Mouse (Mus musculus): ENCODE data around the gene P2rx4. TPM values are rescaled to one million over a fixed set of nuclear protein-coding genes. Genes with fewer than 3 reads are reported as not detected.
A peak's percentile ranks its signal among the peaks of the same experiment; 100 is the strongest.

P2rx4 gene
- polyA plus RNA-seq, 1 experiment from 2014 or later = 9.8 TPM

- WGBS = 92% methylated on average over 7 of the region's 7 CpGs
- Histone ChIP-seq H3K36me3 (no peaks in the 10 kb centered on the region), H3K9me3 (no peaks in the 10 kb centered on the region), H3K4me2 (replicated peaks) (no peak overlapping the region), H3K9ac (replicated peaks) (no peak overlapping the region), H3K4me1 (peaks cover 15% of the 10 kb centered on the region), H3K27me3 (no peaks in the 10 kb centered on the region), H3K4me3 (no peak overlapping the region), H3K27ac (replicated peaks) (no peak overlapping the region)
- ATAC-seq (ENCODE audit: low FRiP score, low read depth) = no peak
Observed at GRCm38 (mm10) chr5:122689153-122689552, 18.2 kb upstream of the P2rx4 start.

DNA sequence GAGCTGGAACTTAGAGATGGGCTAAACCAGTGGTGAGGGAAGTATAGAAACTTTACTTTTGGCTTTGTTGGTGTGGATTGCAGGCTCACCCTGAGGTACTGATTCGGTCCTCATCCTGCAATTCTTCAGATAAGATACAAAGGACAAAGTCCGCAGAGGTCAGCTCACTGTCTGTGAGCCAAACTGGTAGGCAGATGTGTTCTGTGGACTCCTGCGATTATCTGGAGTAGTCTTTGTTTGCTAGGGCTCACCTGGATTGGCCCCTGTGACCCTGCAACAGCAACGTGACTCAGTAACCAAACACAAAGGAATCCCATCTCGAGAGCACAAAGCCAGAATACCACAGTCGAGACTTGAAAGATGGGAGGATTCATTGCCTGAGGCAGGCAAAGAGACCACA lies 16.9 kb upstream of the P2rx4 start:
- Histone ChIP-seq H3K27ac (replicated peaks) (no peak overlapping the region), H3K36me3 (no peaks in the 10 kb centered on the region), H3K4me2 (replicated peaks) (no peak overlapping the region), H3K9ac (replicated peaks) (no peak overlapping the region), H3K4me3 (no peak overlapping the region), H3K4me1 (peaks cover 15% of the 10 kb centered on the region), H3K9me3 (no peaks in the 10 kb centered on the region), H3K27me3 (no peaks in the 10 kb centered on the region)
- no peak for ATAC-seq (ENCODE audit: low FRiP score, low read depth)
- WGBS = 56% methylated on average over 6 of the region's 6 CpGs

DNA sequence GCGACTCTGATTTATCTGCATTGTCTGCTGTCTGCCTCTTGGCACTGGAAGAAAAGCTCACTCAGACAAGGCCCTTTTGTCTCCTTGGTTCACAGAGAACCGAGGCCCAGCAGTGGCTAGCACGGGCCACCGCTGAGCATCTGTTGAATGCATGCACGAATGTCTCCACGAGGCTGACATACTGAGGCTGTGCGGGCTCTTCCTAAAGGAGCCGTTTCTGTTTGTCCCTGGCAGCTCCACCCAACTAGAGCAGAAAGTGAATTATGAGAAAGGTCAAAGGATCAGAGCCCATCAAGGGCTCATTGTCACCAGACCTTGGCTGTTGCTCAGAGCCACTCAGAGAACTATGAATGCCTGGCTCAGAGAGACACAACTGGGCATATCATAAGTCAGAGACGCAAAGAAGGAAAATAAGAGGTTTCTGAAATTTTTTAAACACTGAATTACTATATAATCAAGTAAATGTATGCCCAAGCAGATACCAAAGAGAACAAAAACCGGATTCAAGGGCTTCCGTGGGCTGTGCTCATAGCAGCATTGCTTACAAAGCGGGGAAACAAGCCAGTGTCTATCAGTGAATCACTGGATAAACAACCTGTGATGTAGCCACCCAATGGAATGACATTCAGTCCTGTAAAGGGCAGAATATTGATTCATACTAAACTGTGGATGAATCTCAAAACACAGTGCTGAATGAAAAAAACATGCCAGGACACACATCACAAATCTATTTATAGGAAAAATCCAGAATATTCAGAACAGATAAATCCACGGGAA lies 13.7 kb upstream of the P2rx4 start:
- H3K9ac ChIP-seq (replicated peaks) = no peak overlapping the region
- H3K27me3 ChIP-seq = no peaks in the 10 kb centered on the region
- no peaks in the 10 kb centered on the region for H3K9me3 ChIP-seq

GRCm38 (mm10) chr5:122695516-122695915 lies 11.8 kb upstream of the P2rx4 start:
- H3K9ac ChIP-seq (replicated peaks) = no peak overlapping the region
- peaks cover 15% of the 10 kb centered on the region for H3K4me1 ChIP-seq
- H3K27me3 ChIP-seq = no peaks in the 10 kb centered on the region
- no peaks in the 10 kb centered on the region for H3K36me3 ChIP-seq
- no peak overlapping the region for H3K4me2 ChIP-seq (replicated peaks)
- WGBS = 87% methylated on average over 8 of the region's 8 CpGs
- no peak overlapping the region for H3K27ac ChIP-seq (replicated peaks)
- no peaks in the 10 kb centered on the region for H3K9me3 ChIP-seq
- no peak overlapping the region for H3K4me3 ChIP-seq
- no peak for ATAC-seq (ENCODE audit: low FRiP score, low read depth)

More for the DNA sequence above, 13.7 kb upstream of the P2rx4 start:
- H3K4me1 ChIP-seq = peaks cover 15% of the 10 kb centered on the region
- peak; percentile 69; the same call in 1 of the 2 replicates for ATAC-seq (ENCODE audit: low FRiP score, low read depth)
- H3K4me2 ChIP-seq (replicated peaks) = no peak overlapping the region
- no peak overlapping the region for H3K4me3 ChIP-seq
- WGBS = 32% methylated on average over 13 of the region's 13 CpGs
- H3K36me3 ChIP-seq = no peaks in the 10 kb centered on the region
- H3K27ac ChIP-seq (replicated peaks) = peak overlapping the region; percentile 78

GRCm38 (mm10) chr5:122698041-122698700 lies 9.2 kb upstream of the P2rx4 start:
- no peaks in the 10 kb centered on the region for H3K27me3 ChIP-seq
- WGBS = 90% methylated on average over 10 of the region's 10 CpGs
- H3K4me3 ChIP-seq = no peak overlapping the region

DNA sequence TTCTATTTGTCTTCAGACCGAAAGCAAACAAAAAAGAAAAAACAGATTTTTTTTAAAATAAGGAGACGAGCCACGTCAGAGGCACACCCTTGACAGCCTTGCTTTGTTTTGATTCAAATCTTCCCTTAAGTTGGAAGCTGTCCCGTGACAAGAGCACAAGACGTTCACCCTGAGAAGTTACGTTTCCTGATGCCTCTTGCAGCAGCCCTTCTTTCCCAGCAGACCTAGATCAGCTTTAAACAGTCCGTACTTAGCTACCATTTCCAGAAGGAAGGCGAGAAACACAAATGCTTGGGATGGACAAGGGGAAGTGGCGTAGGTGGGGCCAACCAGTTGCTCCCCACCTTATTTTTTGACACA lies 8.7 kb upstream of the P2rx4 start:
- Histone ChIP-seq H3K4me1 (peaks cover 6% of the 10 kb centered on the region; the same call in 1 of the 2 replicates), H3K36me3 (no peaks in the 10 kb centered on the region), H3K27ac (replicated peaks) (no peak overlapping the region), H3K27me3 (no peaks in the 10 kb centered on the region), H3K4me3 (no peak overlapping the region), H3K9me3 (no peaks in the 10 kb centered on the region), H3K4me2 (replicated peaks) (no peak overlapping the region), H3K9ac (replicated peaks) (no peak overlapping the region)
- WGBS = 79% methylated on average over 9 of the region's 9 CpGs
- no peak for ATAC-seq (ENCODE audit: low FRiP score, low read depth)

More at GRCm38 (mm10) chr5:122698041-122698700, 9.2 kb upstream of the P2rx4 start:
- no peaks in the 10 kb centered on the region for H3K36me3 ChIP-seq
- H3K4me1 ChIP-seq = peaks cover 11% of the 10 kb centered on the region
- H3K27ac ChIP-seq (replicated peaks) = no peak overlapping the region
- no peak for ATAC-seq (ENCODE audit: low FRiP score, low read depth)
- H3K4me2 ChIP-seq (replicated peaks) = no peak overlapping the region
- no peak overlapping the region for H3K9ac ChIP-seq (replicated peaks)
- H3K9me3 ChIP-seq = no peaks in the 10 kb centered on the region

GRCm38 (mm10) chr5:122700109-122700836 lies 7.1 kb upstream of the P2rx4 start:
- Histone ChIP-seq H3K4me3 (no peak overlapping the region), H3K27ac (replicated peaks) (no peak overlapping the region), H3K9me3 (no peaks in the 10 kb centered on the region), H3K9ac (replicated peaks) (no peak overlapping the region), H3K27me3 (0 out of 2 replicates have a peak, but pooled peaks cover 3% of the 10 kb centered on the region), H3K4me1 (0 out of 2 replicates have a peak, but pooled peaks cover 2% of the 10 kb centered on the region), H3K4me2 (replicated peaks) (no peak overlapping the region), H3K36me3 (no peaks in the 10 kb centered on the region)
- WGBS = 88% methylated on average over 12 of the region's 12 CpGs
- no peak for ATAC-seq (ENCODE audit: low FRiP score, low read depth)

DNA sequence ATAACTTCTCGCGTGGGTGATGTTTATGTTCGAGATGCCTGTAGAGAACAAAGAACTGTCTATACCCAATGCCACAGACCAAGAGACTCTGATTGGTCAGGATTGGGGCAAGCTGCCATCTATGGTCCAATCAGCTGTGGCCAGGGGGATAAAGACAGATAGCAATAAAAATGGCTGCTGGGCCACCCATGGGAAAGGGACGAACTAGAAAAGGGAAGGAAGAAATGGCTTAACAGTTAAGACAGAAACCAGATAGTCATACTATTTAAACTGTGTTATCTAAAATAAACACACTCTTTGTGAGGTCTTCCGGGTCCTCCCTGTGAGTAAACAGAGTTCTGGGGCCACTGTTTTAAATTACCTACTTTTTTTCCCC lies 6.5 kb upstream of the P2rx4 start:
- Histone ChIP-seq H3K27ac (replicated peaks) (no peak overlapping the region), H3K36me3 (no peaks in the 10 kb centered on the region), H3K27me3 (0 out of 2 replicates have a peak, but pooled peaks cover 5% of the 10 kb centered on the region), H3K9me3 (no peaks in the 10 kb centered on the region), H3K4me1 (0 out of 2 replicates have a peak, but pooled peaks cover 2% of the 10 kb centered on the region), H3K4me2 (replicated peaks) (no peak overlapping the region), H3K9ac (replicated peaks) (no peak overlapping the region), H3K4me3 (no peak overlapping the region)
- WGBS = 77% methylated on average over 5 of the region's 5 CpGs
- no peak for ATAC-seq (ENCODE audit: low FRiP score, low read depth)

- Histone ChIP-seq H3K4me2 (replicated peaks) (no peak overlapping the region), H3K4me3 (no peak overlapping the region), H3K9me3 (no peaks in the 10 kb centered on the region), H3K9ac (replicated peaks) (no peak overlapping the region), H3K27me3 (peaks cover 12% of the 10 kb centered on the region; the same call in 1 of the 2 replicates), H3K4me1 (peaks cover 8% of the 10 kb centered on the region; the same call in 1 of the 2 replicates), H3K27ac (replicated peaks) (no peak overlapping the region), H3K36me3 (no peaks in the 10 kb centered on the region)
- WGBS = 84% methylated on average over 6 of the region's 6 CpGs
- ATAC-seq (ENCODE audit: low FRiP score, low read depth) = no peak
Observed at GRCm38 (mm10) chr5:122702156-122702555, 5.2 kb upstream of the P2rx4 start.

GRCm38 (mm10) chr5:122703574-122703973 lies 3.8 kb upstream of the P2rx4 start:
- peaks cover 12% of the 10 kb centered on the region; the same call in 1 of the 2 replicates for H3K27me3 ChIP-seq
- H3K27ac ChIP-seq (replicated peaks) = no peak overlapping the region
- no peaks in the 10 kb centered on the region for H3K9me3 ChIP-seq
- H3K9ac ChIP-seq (replicated peaks) = no peak overlapping the region
- no peak overlapping the region for H3K4me2 ChIP-seq (replicated peaks)
- no peaks in the 10 kb centered on the region for H3K36me3 ChIP-seq
- no peak overlapping the region for H3K4me3 ChIP-seq
- ATAC-seq (ENCODE audit: low FRiP score, low read depth) = no peak
- WGBS = 93% methylated on average over 2 of the region's 2 CpGs
- peaks cover 8% of the 10 kb centered on the region; the same call in 1 of the 2 replicates for H3K4me1 ChIP-seq

GRCm38 (mm10) chr5:122704571-122704970 lies 2.8 kb upstream of the P2rx4 start:
- Histone ChIP-seq H3K4me3 (no peak overlapping the region), H3K4me1 (peaks cover 8% of the 10 kb centered on the region; the same call in 1 of the 2 replicates), H3K9me3 (no peaks in the 10 kb centered on the region), H3K4me2 (replicated peaks) (no peak overlapping the region), H3K36me3 (no peaks in the 10 kb centered on the region), H3K27me3 (peaks cover 12% of the 10 kb centered on the region; the same call in 1 of the 2 replicates), H3K27ac (replicated peaks) (no peak overlapping the region), H3K9ac (replicated peaks) (no peak overlapping the region)
- no peak for ATAC-seq (ENCODE audit: low FRiP score, low read depth)
- WGBS = 87% methylated on average over 4 of the region's 4 CpGs

GRCm38 (mm10) chr5:122705174-122705573 lies 2.2 kb upstream of the P2rx4 start:
- WGBS = 83% methylated on average over 3 of the region's 3 CpGs

More at GRCm38 (mm10) chr5:122705174-122705573, 2.2 kb upstream of the P2rx4 start:
- Histone ChIP-seq H3K4me3 (no peak overlapping the region), H3K27me3 (peaks cover 12% of the 10 kb centered on the region; the same call in 1 of the 2 replicates), H3K27ac (replicated peaks) (no peak overlapping the region), H3K4me1 (peaks cover 8% of the 10 kb centered on the region; the same call in 1 of the 2 replicates), H3K36me3 (no peaks in the 10 kb centered on the region), H3K9me3 (no peaks in the 10 kb centered on the region), H3K4me2 (replicated peaks) (no peak overlapping the region), H3K9ac (replicated peaks) (no peak overlapping the region)
- no peak for ATAC-seq (ENCODE audit: low FRiP score, low read depth)
